In genomic region chr15:37157386-37157785, GRCm38 (mm10) we compare ENCODE assay signal across 32 mouse cellular contexts.
DNase-seq lines count a peak whose midpoint lies in the region; ATAC-seq and TF ChIP-seq lines count a peak whose summit lies in the region.
"Had no signal": no experiment of that assay in that cellular context is flagged by ENCODE, and none has a peak within 500 bp of the region (broad histone marks: within the 10 kb centered on the region; RNA-seq: fewer than 3 reads in every experiment).

No protein-coding gene starts in this region.

- H3K9ac ChIP-seq in kidney, embryonic 14.5 days (ENCODE audit: low read depth, low read length) = no peak overlapping the region
- H3K9ac ChIP-seq in forebrain, embryonic 15.5 days (replicated peaks) = no peak overlapping the region
- H3K9ac ChIP-seq in forebrain, embryonic 13.5 days = no peak overlapping the region
- H3K9ac ChIP-seq: embryonic facial prominence, embryonic 12.5 days; heart, embryonic 13.5 days; hindbrain, embryonic 15.5 days; limb, embryonic 12.5 days; liver, embryonic 15.5 days; midbrain, embryonic 12.5 days; neural tube, embryonic 12.5 days had no signal

- no peaks in the 10 kb centered on the region for H3K27me3 ChIP-seq in Patski
- H3K27me3 ChIP-seq in kidney, embryonic 14.5 days (ENCODE audit: control insufficient read depth, insufficient read depth, low read length) = no peaks in the 10 kb centered on the region
- no peaks in the 10 kb centered on the region for H3K27me3 ChIP-seq in forebrain, embryonic 15.5 days
- H3K27me3 ChIP-seq in forebrain, embryonic 13.5 days = no peaks in the 10 kb centered on the region
- H3K27me3 ChIP-seq: CH12.LX; embryonic facial prominence, embryonic 12.5 days; hindbrain, embryonic 15.5 days; limb, embryonic 12.5 days; liver, embryonic 15.5 days; midbrain, embryonic 12.5 days; neural tube, embryonic 12.5 days had no signal

- no peaks in the 10 kb centered on the region for H3K9me3 ChIP-seq in kidney, embryonic 14.5 days (ENCODE audit: control insufficient read depth, low read length)
- H3K9me3 ChIP-seq in forebrain, embryonic 15.5 days = no peaks in the 10 kb centered on the region
- H3K9me3 ChIP-seq in forebrain, embryonic 13.5 days (replicated peaks) = no peaks in the 10 kb centered on the region
- H3K9me3 ChIP-seq: embryonic facial prominence, embryonic 12.5 days; heart, embryonic 13.5 days; hindbrain, embryonic 15.5 days; limb, embryonic 12.5 days; liver, embryonic 15.5 days; midbrain, embryonic 12.5 days; neural tube, embryonic 12.5 days had no signal

- POLR2A ChIA-PET in Patski (lab: Charles Lee) = no interaction called here

- peak overlapping the region; percentile 64 for H3K27ac ChIP-seq in kidney, embryonic 14.5 days (ENCODE audit: low read depth, low read length)
- H3K27ac ChIP-seq in forebrain, embryonic 15.5 days (replicated peaks) = no peak overlapping the region
- no peak overlapping the region for H3K27ac ChIP-seq in forebrain, embryonic 13.5 days
- H3K27ac ChIP-seq: embryonic facial prominence, embryonic 12.5 days; gastrocnemius, adult 2 months; heart, adult 2 months; heart, embryonic 13.5 days; hindbrain, embryonic 15.5 days; left cerebral cortex, adult 2 months; limb, embryonic 12.5 days; liver, embryonic 15.5 days; midbrain, embryonic 12.5 days; neural tube, embryonic 12.5 days had no signal

- in situ Hi-C loops in Patski (cut with MboI; ENCODE audit: low pct_unique_long_range_greater_than_20kb) = no loop called here

- H3K4me3 ChIP-seq in kidney, embryonic 14.5 days (ENCODE audit: low read length) = no peak overlapping the region
- H3K4me3 ChIP-seq in forebrain, embryonic 15.5 days = no peak overlapping the region
- no peak overlapping the region for H3K4me3 ChIP-seq in forebrain, embryonic 13.5 days
- H3K4me3 ChIP-seq: embryonic facial prominence, embryonic 12.5 days; gastrocnemius, adult 2 months; heart, adult 2 months; heart, embryonic 13.5 days; hindbrain, embryonic 15.5 days; left cerebral cortex, adult 2 months; limb, embryonic 12.5 days; liver, embryonic 15.5 days; megakaryocyte, embryonic 14.5 days; midbrain, embryonic 12.5 days; myocyte; neural tube, embryonic 12.5 days had no signal

- no peak for TF ChIP-seq CTCF in Patski (IDR thresholded peaks at IDR 0.05)

- ATAC-seq in Patski = peak; percentile 35
- no peak for ATAC-seq in kidney, embryonic 14.5 days (ENCODE audit: low FRiP score, low TSS enrichment)
- ATAC-seq in forebrain, embryonic 15.5 days (replicated peaks) = no peak
- ATAC-seq in forebrain, embryonic 13.5 days = no peak
- ATAC-seq: forebrain, embryonic 16.5 days; inflammation-experienced regulatory T-cells, adult 6 months had no signal

- H3K36me3 ChIP-seq in kidney, embryonic 14.5 days (ENCODE audit: control insufficient read depth, insufficient read depth, low read length) = no peaks in the 10 kb centered on the region
- no peaks in the 10 kb centered on the region for H3K36me3 ChIP-seq in forebrain, embryonic 15.5 days
- H3K36me3 ChIP-seq in forebrain, embryonic 13.5 days (ENCODE audit: poor library complexity, severe bottlenecking) = no peaks in the 10 kb centered on the region
- H3K36me3 ChIP-seq: embryonic facial prominence, embryonic 12.5 days; heart, embryonic 13.5 days; hindbrain, embryonic 15.5 days; limb, embryonic 12.5 days; liver, embryonic 15.5 days; midbrain, embryonic 12.5 days; neural tube, embryonic 12.5 days had no signal

- CTCF ChIA-PET in Patski (lab: Charles Lee) = interaction anchor here (1.0 to 1.7 kb wide), 2 partner anchors 9 to 11 kb away, joined by 3 to 7 read pairs; no protein-coding TSS in a partner anchor

- WGBS in kidney, embryonic 14.5 days = 64% methylated on average over 4 of the region's 4 CpGs
- 57% methylated on average over 4 of the region's 4 CpGs for whole genome bisulfite sequencing in forebrain, embryonic 15.5 days
- WGBS in forebrain, embryonic 13.5 days = 75% methylated on average over 4 of the region's 4 CpGs

- no peak for DNase-seq in Patski (ENCODE audit: low read depth, low spot score)
- peak; percentile 30 for DNase-seq in kidney, adult 11 months
- DNase-seq in kidney, postnatal 14 days = peak; percentile 49
- no peak for DNase-seq in layer of hippocampus, adult 9-11 months
- no peak for DNase-seq in cerebellum, postnatal 36 days
- DNase-seq: adrenal gland, postnatal 10 days; B cell, adult 2 months; cerebellum, adult 8-10 months; cerebellum, postnatal 25 days; gastrocnemius, adult 2 months; heart, adult 2 months; heart, postnatal 10 days; lung, postnatal 10 days; right cerebral cortex, adult 18-20 months; right cerebral cortex, postnatal 4 days; thymus, postnatal 14 days had no signal

- no peak overlapping the region for H3K4me2 ChIP-seq in kidney, embryonic 14.5 days (replicated peaks; ENCODE audit: low read depth, low read length)
- H3K4me2 ChIP-seq in forebrain, embryonic 15.5 days (replicated peaks) = no peak overlapping the region
- no peak overlapping the region for H3K4me2 ChIP-seq in forebrain, embryonic 13.5 days
- H3K4me2 ChIP-seq: embryonic facial prominence, embryonic 12.5 days; heart, embryonic 13.5 days; hindbrain, embryonic 15.5 days; limb, embryonic 12.5 days; liver, embryonic 15.5 days; midbrain, embryonic 12.5 days; neural tube, embryonic 12.5 days had no signal

- peaks cover 7% of the 10 kb centered on the region; the same call in 1 of the 2 replicates for H3K4me1 ChIP-seq in kidney, embryonic 14.5 days (ENCODE audit: control insufficient read depth, insufficient read depth, low read length)
- peaks cover 8% of the 10 kb centered on the region for H3K4me1 ChIP-seq in forebrain, embryonic 15.5 days
- H3K4me1 ChIP-seq in forebrain, embryonic 13.5 days = peaks cover 4% of the 10 kb centered on the region
- H3K4me1 ChIP-seq: liver, embryonic 15.5 days; megakaryocyte, embryonic 14.5 days; neural tube, embryonic 12.5 days had no signal

Comparison
In these comparisons a context has a peak if more than half of its experiments do, and no peak if none do; other contexts are left out.
1. DNase-seq: peak in kidney, adult 11 months (single experiment) and kidney, postnatal 14 days (single experiment); none in Patski (single experiment), layer of hippocampus, adult 9-11 months (single experiment) and cerebellum, postnatal 36 days (0 of 2).